In genomic region chr14:73250056-73250455, GRCm38 (mm10) we compare ENCODE assay signal across 26 mouse cellular contexts. TPM values are rescaled to one million over a fixed set of nuclear protein-coding genes. Genes with fewer than 3 reads are reported as not detected.
DNase-seq lines count a peak whose midpoint lies in the region; ATAC-seq lines count a peak whose summit lies in the region.
"Had no signal": no experiment of that assay in that cellular context is flagged by ENCODE, and none has a peak within 500 bp of the region (broad histone marks: within the 10 kb centered on the region; RNA-seq: fewer than 3 reads in every experiment).

No protein-coding gene starts in this region.

- peaks cover 18% of the 10 kb centered on the region for H3K4me1 ChIP-seq in brown adipose tissue, adult 24 weeks (ENCODE audit: control insufficient read depth, insufficient read depth, insufficient read length, low read length)
- no peaks in the 10 kb centered on the region for H3K4me1 ChIP-seq in limb, embryonic 10.5 days
- H3K4me1 ChIP-seq in liver, embryonic 13.5 days (replicated peaks) = peaks cover 9% of the 10 kb centered on the region
- peaks cover 3% of the 10 kb centered on the region for H3K4me1 ChIP-seq in liver, embryonic 16.5 days (ENCODE audit: control insufficient read depth, low read depth, low read length)
- H3K4me1 ChIP-seq: forebrain, embryonic 13.5 days; hindbrain, embryonic 13.5 days had no signal

- no peak overlapping the region for H3K9ac ChIP-seq in liver, embryonic 13.5 days
- no peak overlapping the region for H3K9ac ChIP-seq in liver, embryonic 16.5 days (ENCODE audit: low read depth, low read length)
- H3K9ac ChIP-seq: forebrain, embryonic 13.5 days; hindbrain, embryonic 13.5 days had no signal

- H3K9me3 ChIP-seq in limb, embryonic 10.5 days (replicated peaks) = no peaks in the 10 kb centered on the region
- no peaks in the 10 kb centered on the region for H3K9me3 ChIP-seq in liver, embryonic 13.5 days (replicated peaks)
- no peaks in the 10 kb centered on the region for H3K9me3 ChIP-seq in liver, embryonic 16.5 days (replicated peaks; ENCODE audit: control insufficient read depth, low read length)
- H3K9me3 ChIP-seq: forebrain, embryonic 10.5 days; forebrain, embryonic 13.5 days; hindbrain, embryonic 10.5 days; hindbrain, embryonic 13.5 days had no signal

- H3K4me2 ChIP-seq in liver, embryonic 13.5 days = no peak overlapping the region
- H3K4me2 ChIP-seq in liver, embryonic 16.5 days (ENCODE audit: low read depth, low read length) = no peak overlapping the region
- H3K4me2 ChIP-seq: forebrain, embryonic 13.5 days; heart, embryonic 11.5 days; hindbrain, embryonic 13.5 days had no signal

- no peaks in the 10 kb centered on the region for H3K36me3 ChIP-seq in limb, embryonic 10.5 days
- H3K36me3 ChIP-seq in liver, embryonic 13.5 days = peaks cover 6% of the 10 kb centered on the region
- no peaks in the 10 kb centered on the region for H3K36me3 ChIP-seq in liver, embryonic 16.5 days (ENCODE audit: control insufficient read depth, insufficient read depth)
- H3K36me3 ChIP-seq: forebrain, embryonic 10.5 days had no signal

- WGBS in limb, embryonic 10.5 days = 91% methylated on average over 2 of the region's 2 CpGs
- 83% methylated on average over 2 of the region's 2 CpGs for WGBS in liver, embryonic 13.5 days (ENCODE audit: insufficient replicate concordance)
- 80% methylated on average over 2 of the region's 2 CpGs for WGBS in liver, embryonic 16.5 days (ENCODE audit: insufficient replicate concordance)

- DNase-seq in limb, embryonic 10.5 days (ENCODE audit: low spot score) = peak; percentile 3
- DNase-seq in liver, embryonic 13.5 days = no peak
- DNase-seq in thymus, postnatal 25 days = no peak
- DNase-seq in ovary, postnatal 36 days (ENCODE audit: low spot score) = no peak
- DNase-seq: adrenal gland, adult 8-10 months; adrenal gland, postnatal 25 days; cerebellum, adult 18-20 months; cerebellum, adult 9-10 months; cerebellum, postnatal 14 days; gastrocnemius, postnatal 10 days; gastrocnemius, postnatal 36 days; heart, adult 2 months; heart, postnatal 36 days had no signal

- ATAC-seq in liver, embryonic 13.5 days (ENCODE audit: low read depth) = peak; percentile 64
- ATAC-seq in liver, embryonic 16.5 days (ENCODE audit: low read depth) = peak; percentile 81
- ATAC-seq in megakaryocyte, adult 5-6 weeks (ENCODE audit: poor library complexity, severe bottlenecking) = no peak
- ATAC-seq: activated CD4-positive, CD25-positive, alpha-beta regulatory T cell, adult 4 months; CD4-positive, CD25-positive, alpha-beta regulatory T cell, adult 4 months; forebrain, embryonic 13.5 days; forebrain, embryonic 16.5 days; hindbrain, embryonic 16.5 days had no signal

- no peak overlapping the region for H3K4me3 ChIP-seq in brown adipose tissue, adult 24 weeks (ENCODE audit: insufficient read depth, low read depth, low read length)
- H3K4me3 ChIP-seq in limb, embryonic 10.5 days = no peak overlapping the region
- H3K4me3 ChIP-seq in liver, embryonic 13.5 days (replicated peaks) = no peak overlapping the region
- no peak overlapping the region for H3K4me3 ChIP-seq in liver, embryonic 16.5 days (ENCODE audit: low read depth, low read length)
- H3K4me3 ChIP-seq: forebrain, embryonic 10.5 days; forebrain, embryonic 13.5 days; heart, adult 2 months; hindbrain, embryonic 10.5 days; hindbrain, embryonic 13.5 days had no signal

- H3K27me3 ChIP-seq in limb, embryonic 10.5 days (ENCODE audit: low read depth, poor library complexity, severe bottlenecking) = no peaks in the 10 kb centered on the region
- no peaks in the 10 kb centered on the region for H3K27me3 ChIP-seq in liver, embryonic 13.5 days
- no peaks in the 10 kb centered on the region for H3K27me3 ChIP-seq in liver, embryonic 16.5 days (ENCODE audit: control insufficient read depth, insufficient read depth, low read depth, low read length)
- H3K27me3 ChIP-seq: forebrain, embryonic 13.5 days; hindbrain, embryonic 13.5 days had no signal

- 0 out of 2 replicates have a peak overlapping the region, but pooled peaks have one; percentile 16 for H3K27ac ChIP-seq in brown adipose tissue, adult 24 weeks (replicated peaks; ENCODE audit: low read depth, low read length)
- no peak overlapping the region for H3K27ac ChIP-seq in limb, embryonic 10.5 days
- H3K27ac ChIP-seq in liver, embryonic 13.5 days = no peak overlapping the region
- H3K27ac ChIP-seq in liver, embryonic 16.5 days (ENCODE audit: low read length) = no peak overlapping the region
- H3K27ac ChIP-seq: forebrain, embryonic 10.5 days; forebrain, embryonic 13.5 days; heart, adult 2 months; hindbrain, embryonic 10.5 days; hindbrain, embryonic 13.5 days had no signal

RNA-seq across cellular contexts. Expression of gene Lpar6, which starts 12.4 kb away (rescaled TPM):
- 15.0 and 19.7 TPM in 2 replicates for polyA plus RNA-seq in brown adipose tissue, adult 24 weeks (2012; ENCODE audit: insufficient read depth, insufficient read length, missing spikeins)
- polyA plus RNA-seq in limb, embryonic 10.5 days (2016; fragmentation: Nextera tagmentation; extraction: Ambion mirVana) = 18.9 and 20.0 TPM in 2 replicates
- polyA plus RNA-seq in liver, embryonic 13.5 days (2015; fragmentation: Nextera tagmentation; extraction: Ambion mirVana) = 3.9 and 5.5 TPM in 2 replicates
- polyA plus RNA-seq in liver, embryonic 16.5 days (2015; fragmentation: Nextera tagmentation; extraction: Ambion mirVana) = 5.9 TPM in 2 replicates
- 31.5 and 34.3 TPM in 2 replicates for total RNA-seq in megakaryocyte, adult 5-6 weeks (2015)
- total RNA-seq in megakaryocyte, adult 5-6 weeks (2017) = 28.0 and 29.7 TPM in 2 replicates
- total RNA-seq: MEL had no signal
